21 mouse cellular contexts compared by ENCODE assay signal in genomic region chr9:59519396-59519795, GRCm38 (mm10). TPM values are rescaled to one million over a fixed set of nuclear protein-coding genes. Genes with fewer than 3 reads are reported as not detected.
A peak's percentile ranks its signal among the peaks of the same experiment; 100 is the strongest.
DNase-seq lines count a peak whose midpoint lies in the region; ATAC-seq and TF ChIP-seq lines count a peak whose summit lies in the region.
"Had no signal": no experiment of that assay in that cellular context is flagged by ENCODE, and none has a peak within 500 bp of the region (broad histone marks: within the 10 kb centered on the region; RNA-seq: fewer than 3 reads in every experiment).

No protein-coding gene starts in this region.

- no peak for TF ChIP-seq CTCF in lung, postnatal 0 days (IDR thresholded peaks at IDR 0.05)

- no peaks in the 10 kb centered on the region for H3K9me3 ChIP-seq in heart, embryonic 13.5 days
- H3K9me3 ChIP-seq in lung, postnatal 0 days (ENCODE audit: low read length), result no peaks in the 10 kb centered on the region
- H3K9me3 ChIP-seq: embryonic facial prominence, embryonic 13.5 days; embryonic facial prominence, embryonic 15.5 days; forebrain, embryonic 10.5 days; forebrain, embryonic 12.5 days had no signal

- H3K4me2 ChIP-seq in heart, embryonic 13.5 days, result no peak overlapping the region
- H3K4me2 ChIP-seq in lung, postnatal 0 days (replicated peaks; ENCODE audit: low read depth, low read length), result no peak overlapping the region
- H3K4me2 ChIP-seq: embryonic facial prominence, embryonic 13.5 days; embryonic facial prominence, embryonic 15.5 days; forebrain, embryonic 12.5 days had no signal

- peaks cover 27% of the 10 kb centered on the region for H3K4me1 ChIP-seq in heart, embryonic 13.5 days
- H3K4me1 ChIP-seq in lung, postnatal 0 days (ENCODE audit: insufficient read depth, low read depth, low read length), result no peaks in the 10 kb centered on the region
- H3K4me1 ChIP-seq: embryonic facial prominence, embryonic 15.5 days; forebrain, embryonic 12.5 days had no signal

- no peak overlapping the region for H3K9ac ChIP-seq in heart, embryonic 13.5 days
- H3K9ac ChIP-seq in lung, postnatal 0 days (replicated peaks; ENCODE audit: low read depth), result no peak overlapping the region
- H3K9ac ChIP-seq: embryonic facial prominence, embryonic 13.5 days; embryonic facial prominence, embryonic 15.5 days; forebrain, embryonic 12.5 days had no signal

- 70% methylated on average over 2 of the region's 2 CpGs for WGBS in heart, embryonic 13.5 days
- 73% methylated on average over 2 of the region's 2 CpGs for WGBS in lung, postnatal 0 days

- no peaks in the 10 kb centered on the region for H3K36me3 ChIP-seq in heart, embryonic 13.5 days
- H3K36me3 ChIP-seq in lung, postnatal 0 days (ENCODE audit: insufficient read depth, low read length), result no peaks in the 10 kb centered on the region
- H3K36me3 ChIP-seq: embryonic facial prominence, embryonic 13.5 days; embryonic facial prominence, embryonic 15.5 days; forebrain, embryonic 10.5 days; forebrain, embryonic 12.5 days had no signal

- DNase-seq in heart, adult 8-10 months (ENCODE audit: low spot score), result no peak
- no peak for DNase-seq in lung, postnatal 0 days (ENCODE audit: low spot score)
- no peak for DNase-seq in lung, postnatal 10 days
- peak; percentile 60 for DNase-seq in 416B (ENCODE audit: low read depth)
- no peak for DNase-seq in cerebellum, postnatal 10 days
- DNase-seq: cerebellum, adult 11-12 months; cerebellum, adult 9-10 months; embryo, embryonic 11 days had no signal

- no peak for ATAC-seq in heart, embryonic 13.5 days (ENCODE audit: extremely low read depth, insufficient number of reproducible peaks, low FRiP score, low TSS enrichment)
- ATAC-seq in lung, postnatal 0 days, result 0 out of 2 replicates have a peak, but pooled peaks have one; percentile 28
- ATAC-seq: activated CD4-positive, CD25-positive, alpha-beta regulatory T cell, adult 4 months; forebrain, embryonic 14.5 days; forebrain, embryonic 16.5 days; Patski had no signal

- no peak overlapping the region for H3K4me3 ChIP-seq in heart, embryonic 13.5 days
- no peak overlapping the region for H3K4me3 ChIP-seq in lung, postnatal 0 days (ENCODE audit: low read depth, low read length)
- H3K4me3 ChIP-seq: embryonic facial prominence, embryonic 13.5 days; embryonic facial prominence, embryonic 15.5 days; erythroblast, embryonic 14.5 days; forebrain, embryonic 10.5 days; forebrain, embryonic 12.5 days had no signal

- TF ChIP-seq EP300 in lung, postnatal 0 days (IDR thresholded peaks at IDR 0.05), result no peak

- H3K27me3 ChIP-seq in heart, embryonic 13.5 days (replicated peaks), result no peaks in the 10 kb centered on the region
- H3K27me3 ChIP-seq in lung, postnatal 0 days (replicated peaks; ENCODE audit: insufficient read depth, low read length), result no peaks in the 10 kb centered on the region
- H3K27me3 ChIP-seq: embryonic facial prominence, embryonic 13.5 days; embryonic facial prominence, embryonic 15.5 days; forebrain, embryonic 12.5 days; Patski had no signal

- 0 out of 2 replicates have a peak overlapping the region, but pooled peaks have one; percentile 5 for H3K27ac ChIP-seq in heart, embryonic 13.5 days (replicated peaks)
- H3K27ac ChIP-seq in lung, postnatal 0 days (ENCODE audit: low read length), result no peak overlapping the region
- H3K27ac ChIP-seq: embryonic facial prominence, embryonic 13.5 days; embryonic facial prominence, embryonic 15.5 days; forebrain, embryonic 10.5 days; forebrain, embryonic 12.5 days had no signal

RNA-seq across cellular contexts. Expression of gene Hexa, which starts 19.9 kb away (rescaled TPM):
- polyA plus RNA-seq in heart, embryonic 13.5 days (2015; fragmentation: Nextera tagmentation; extraction: Ambion mirVana), result 74.6 and 77.5 TPM in 2 replicates
- total RNA-seq in heart, adult 8-10 months (2022), result 10 to 100 TPM; 45.0 to 50.7 (median 49.5) TPM
- polyA plus RNA-seq in lung, postnatal 0 days (2015; fragmentation: Nextera tagmentation; extraction: Ambion mirVana), result 61.6 and 69.9 TPM in 2 replicates

RNA-seq across cellular contexts. Expression of gene Tmem202, which starts 20.3 kb away (rescaled TPM):
- polyA plus RNA-seq in heart, embryonic 13.5 days (2015; fragmentation: Nextera tagmentation; extraction: Ambion mirVana), result 0.32 and 0.36 TPM in 2 replicates
- total RNA-seq in heart, adult 8-10 months (2022), result under 1 TPM; 0.40 to 0.91 (median 0.79) TPM
- 0.57 and 0.83 TPM in 2 replicates for polyA plus RNA-seq in lung, postnatal 0 days (2015; fragmentation: Nextera tagmentation; extraction: Ambion mirVana)
- total RNA-seq: common myeloid progenitor, adult 5-6 weeks; ES-E14 had no signal
- polyA plus RNA-seq: activated CD4-positive, CD25-positive, alpha-beta regulatory T cell, adult 4 months; embryonic facial prominence, embryonic 11.5 days; embryonic facial prominence, embryonic 13.5 days; embryonic facial prominence, embryonic 15.5 days; erythroblast, embryonic 14.5 days; forebrain, embryonic 10.5 days; forebrain, embryonic 12.5 days had no signal

RNA-seq across cellular contexts. Expression of gene Arih1, which starts 33.0 kb away (rescaled TPM):
- polyA plus RNA-seq in heart, embryonic 13.5 days (2015; fragmentation: Nextera tagmentation; extraction: Ambion mirVana), result 14.0 and 14.5 TPM in 2 replicates
- total RNA-seq in heart, adult 8-10 months (2022), result 10 to 100 TPM; 69.9 to 81.0 (median 78.4) TPM
- polyA plus RNA-seq in lung, postnatal 0 days (2015; fragmentation: Nextera tagmentation; extraction: Ambion mirVana), result 7.0 and 9.2 TPM in 2 replicates

RNA-seq across cellular contexts. Expression of gene Celf6, which starts 58.3 kb away (rescaled TPM):
- polyA plus RNA-seq in heart, embryonic 13.5 days (2015; fragmentation: Nextera tagmentation; extraction: Ambion mirVana), result 0.11 and 0.23 TPM in 2 replicates
- not detected for total RNA-seq in heart, adult 8-10 months (2022)
- 0.16 and 0.25 TPM in 2 replicates for polyA plus RNA-seq in lung, postnatal 0 days (2015; fragmentation: Nextera tagmentation; extraction: Ambion mirVana)
- total RNA-seq: common myeloid progenitor, adult 5-6 weeks had no signal
- polyA plus RNA-seq: activated CD4-positive, CD25-positive, alpha-beta regulatory T cell, adult 4 months; erythroblast, embryonic 14.5 days; Patski had no signal
